Mouse (Mus musculus): ENCODE results near the gene Acat1.

Acat1 gene

GRCm38 (mm10) chr9:53535416-53536320, 74.5 kb downstream of the Acat1 start:
- DNase-seq (ENCODE audit: low spot score), result no peak
